Mouse (Mus musculus) MEL (cell line): ENCODE measurements around the gene Chrna1. TPM values are rescaled to one million over a fixed set of nuclear protein-coding genes. Genes with fewer than 3 reads are reported as not detected.

Experiments
- DNase-seq: peaks from one replicate; pipeline ENCODE4 v3.0.0; 2011; ENCODE audit warnings: low read depth, low spot score
- H3K27ac ChIP-seq: 2 replicates; pipeline ENCODE4 v1.5.1; 2012; ENCODE audit warnings: low read depth, mild to moderate bottlenecking, control low read depth, low read length, moderate library complexity; ENCODE audit not compliant: control insufficient read depth
- H3K27me3 ChIP-seq, 2 experiments: fragments of 150-350 bp in 1 of 2; sonication (generic) in 1 of 2; 2 replicates each; pipeline ENCODE4 v1.6.1; 2012; ENCODE audit warnings: low read length in 2 of 2, mild to moderate bottlenecking in 2 of 2, improper control_type of control experiment in 1 of 2, moderate library complexity in 1 of 2; ENCODE audit not compliant: insufficient read depth in 2 of 2, control insufficient read depth in 1 of 2
- H3K36me3 ChIP-seq, 2 experiments: 2 replicates each; pipeline ENCODE4 v1.6.1; 2012 to 2014; ENCODE audit warnings: low read length in 2 of 2, improper control_type of control experiment in 1 of 2, inconsistent platforms in 1 of 2, mild to moderate bottlenecking in 1 of 2; ENCODE audit not compliant: insufficient read depth in 2 of 2, control insufficient read depth in 1 of 2
- H3K4me1 ChIP-seq, 2 experiments: fragments of 150-350 bp in 1 of 2; sonication (generic) in 1 of 2; 2 replicates each; pipeline ENCODE4 v1.6.1; 2012; ENCODE audit warnings: low read length in 2 of 2, improper control_type of control experiment in 1 of 2, mild to moderate bottlenecking in 1 of 2; ENCODE audit not compliant: insufficient read depth in 2 of 2, control insufficient read depth in 1 of 2
- H3K4me3 ChIP-seq, 2 experiments: fragments of 150-350 bp in 1 of 2; sonication (generic) in 1 of 2; 2 replicates each; pipeline ENCODE4 v1.5.1; 2012; ENCODE audit warnings: low read depth in 2 of 2, low read length in 2 of 2, mild to moderate bottlenecking in 2 of 2, moderate library complexity in 2 of 2, control low read depth in 1 of 2, improper control_type of control experiment in 1 of 2; ENCODE audit not compliant: control insufficient read depth in 1 of 2, insufficient read depth in 1 of 2
- H3K79me2 ChIP-seq: 2 replicates; pipeline ENCODE4 v1.6.1; 2012; ENCODE audit warnings: mild to moderate bottlenecking, low read length, moderate library complexity; ENCODE audit not compliant: control insufficient read depth, poor library complexity, insufficient read depth
- H3K9ac ChIP-seq: 2 replicates; pipeline ENCODE4 v1.6.1; 2012; ENCODE audit warnings: low read depth, mild to moderate bottlenecking, control low read depth, low read length, moderate library complexity; ENCODE audit not compliant: control insufficient read depth, poor library complexity, severe bottlenecking
- H3K9me3 ChIP-seq: fragments of 150-350 bp; sonication (generic); replicated peaks from 2 replicates; pipeline ENCODE4 v1.6.1; 2012; ENCODE audit warnings: mild to moderate bottlenecking, low read length, improper control_type of control experiment, moderate library complexity; ENCODE audit not compliant: insufficient read depth
- CHD1 ChIP-seq: IDR thresholded peaks from 2 replicates; pipeline ENCODE4 v1.6.1; 2012; ENCODE audit warnings: low read depth, mild to moderate bottlenecking, inconsistent platforms, low read length, improper control_type of control experiment
- EP300 ChIP-seq, 2 experiments: IDR thresholded peaks; 2 replicates each; pipeline ENCODE4 v1.6.1; 2011; ENCODE audit warnings: improper control_type of control experiment in 2 of 2, low read length in 2 of 2, low read depth in 1 of 2, mild to moderate bottlenecking in 1 of 2
- HCFC1 ChIP-seq: IDR thresholded peaks from 2 replicates; pipeline ENCODE4 v1.6.1; 2012; ENCODE audit warnings: low read depth, mild to moderate bottlenecking, inconsistent platforms, low read length, improper control_type of control experiment, moderate library complexity
- KAT2A ChIP-seq: conservative IDR thresholded peaks from 2 replicates; pipeline ENCODE4 v1.6.1; 2012; ENCODE audit warnings: low read depth, low read length, improper control_type of control experiment, inconsistent platforms
- MAFK ChIP-seq: IDR thresholded peaks from 2 replicates; pipeline ENCODE4 v1.6.1; 2011; ENCODE audit warnings: low read depth, mild to moderate bottlenecking, low read length, improper control_type of control experiment, borderline replicate concordance
- MAX ChIP-seq: IDR thresholded peaks from 2 replicates; pipeline ENCODE4 v1.6.1; 2011; ENCODE audit warnings: low read length, improper control_type of control experiment
- MEF2A ChIP-seq: IDR thresholded peaks from 2 replicates; pipeline ENCODE4 v1.6.1; 2014; ENCODE audit warnings: low read depth, mild to moderate bottlenecking, inconsistent platforms, low read length, improper control_type of control experiment; ENCODE audit not compliant: poor library complexity, insufficient replicate concordance, severe bottlenecking; ENCODE audit errors: extremely low read depth
- MXI1 ChIP-seq: IDR thresholded peaks from 2 replicates; pipeline ENCODE4 v1.6.1; 2011; ENCODE audit warnings: mild to moderate bottlenecking, low read depth, low read length, improper control_type of control experiment
- MYB ChIP-seq: IDR thresholded peaks from 2 replicates; pipeline ENCODE4 v1.6.1; 2011; ENCODE audit warnings: mild to moderate bottlenecking, low read depth, low read length, improper control_type of control experiment
- POLR2A ChIP-seq, 2 experiments: IDR thresholded peaks; 2 replicates each; pipeline ENCODE4 v1.6.1; 2011 to 2012; ENCODE audit warnings: low read length in 2 of 2, mild to moderate bottlenecking in 2 of 2, control low read depth in 1 of 2, improper control_type of control experiment in 1 of 2, low read depth in 1 of 2, moderate library complexity in 1 of 2; ENCODE audit not compliant: control insufficient read depth in 1 of 2, insufficient read depth in 1 of 2, poor library complexity in 1 of 2
- RAD21 ChIP-seq: IDR thresholded peaks from 2 replicates; pipeline ENCODE4 v1.6.1; 2011; ENCODE audit warnings: mild to moderate bottlenecking, low read depth, low read length, improper control_type of control experiment
- RCOR1 ChIP-seq: IDR thresholded peaks from 2 replicates; pipeline ENCODE4 v1.6.1; 2012; ENCODE audit warnings: low read depth, mild to moderate bottlenecking, inconsistent platforms, low read length, improper control_type of control experiment
- SIN3A ChIP-seq: IDR thresholded peaks from 2 replicates; pipeline ENCODE4 v1.6.1; 2012; ENCODE audit warnings: low read length, improper control_type of control experiment, inconsistent platforms
- TAL1 ChIP-seq: IDR thresholded peaks from 2 replicates; pipeline ENCODE4 v1.6.1; 2012; ENCODE audit warnings: mild to moderate bottlenecking, inconsistent platforms, low read length, moderate library complexity, mixed read lengths
- TCF12 ChIP-seq: IDR thresholded peaks from 2 replicates; pipeline ENCODE4 v1.6.1; 2014; ENCODE audit warnings: low read depth, mild to moderate bottlenecking, inconsistent platforms, low read length, improper control_type of control experiment, moderate library complexity
- UBTF ChIP-seq: IDR thresholded peaks from 2 replicates; pipeline ENCODE4 v1.6.1; 2012; ENCODE audit warnings: low read depth, mild to moderate bottlenecking, inconsistent platforms, low read length, improper control_type of control experiment, moderate library complexity, borderline replicate concordance; ENCODE audit not compliant: insufficient read depth
- ZC3H11A ChIP-seq: IDR thresholded peaks from 2 replicates; pipeline ENCODE4 v1.6.1; 2012; ENCODE audit warnings: low read depth, mild to moderate bottlenecking, inconsistent platforms, low read length, improper control_type of control experiment
- polyA plus RNA-seq, 2 experiments: library from polyadenylated mRNA; stranded (reverse) in 1 of 2; unstranded in 1 of 2; fragments of >175 nt in 1 of 2; fragments of >200 nt in 1 of 2; gene quantifications; 2 replicates each; pipeline versions ENCODE4 v1.2.1 to v1.2.4; 2012; ENCODE audit warnings: low replicate concordance in 2 of 2, low read depth in 1 of 2; ENCODE audit not compliant: insufficient read length in 2 of 2, insufficient read depth in 1 of 2, missing spikeins in 1 of 2
- total RNA-seq: library from RNA; depleted of rRNA; stranded (reverse); fragments of 300-350 nt; gene quantifications from 2 replicates; pipeline ENCODE4 v1.2.3, GENCODE M21; 2012

The Chrna1 gene
- total and polyA plus RNA-seq, 3 experiments: 0.12 TPM; not detected in 2

DNA sequence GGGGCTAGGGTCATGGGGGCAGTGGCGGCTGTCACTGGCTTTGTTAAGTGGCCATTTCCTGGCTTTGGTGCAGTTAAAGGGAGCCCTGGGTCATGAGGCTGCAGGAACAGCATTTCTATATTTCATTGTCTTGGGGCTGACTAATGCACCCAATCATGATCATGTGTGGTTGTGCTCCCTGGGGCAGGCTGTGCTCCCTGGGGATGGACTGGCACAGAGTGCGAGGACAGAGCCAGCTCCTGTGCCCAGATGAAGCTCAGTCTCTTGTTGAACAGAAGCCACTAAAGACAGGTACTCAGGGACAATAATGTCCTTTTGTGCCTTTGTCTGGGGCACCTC lies 12.9 kb upstream of the Chrna1 start:
- no peak for DNase-seq
- Histone ChIP-seq H3K9me3 (no peaks in the 10 kb centered on the region), H3K79me2 (no peaks in the 10 kb centered on the region), H3K4me1 (peaks cover 4 to 29% of the 10 kb centered on the region in 2 experiments; a peak in 3 of 4 replicates), H3K36me3 (peaks cover 0 to 20% of the 10 kb centered on the region in 2 experiments; a peak in 2 of 4 replicates), H3K4me3 (no peak overlapping the region), H3K9ac (no peak overlapping the region), H3K27ac (no peak overlapping the region), H3K27me3 (no peaks in the 10 kb centered on the region)
- no peak for TF ChIP-seq MAX
- TF ChIP-seq MAFK: no peak
- TF ChIP-seq MYB: no peak
- no peak for TF ChIP-seq HCFC1

DNA sequence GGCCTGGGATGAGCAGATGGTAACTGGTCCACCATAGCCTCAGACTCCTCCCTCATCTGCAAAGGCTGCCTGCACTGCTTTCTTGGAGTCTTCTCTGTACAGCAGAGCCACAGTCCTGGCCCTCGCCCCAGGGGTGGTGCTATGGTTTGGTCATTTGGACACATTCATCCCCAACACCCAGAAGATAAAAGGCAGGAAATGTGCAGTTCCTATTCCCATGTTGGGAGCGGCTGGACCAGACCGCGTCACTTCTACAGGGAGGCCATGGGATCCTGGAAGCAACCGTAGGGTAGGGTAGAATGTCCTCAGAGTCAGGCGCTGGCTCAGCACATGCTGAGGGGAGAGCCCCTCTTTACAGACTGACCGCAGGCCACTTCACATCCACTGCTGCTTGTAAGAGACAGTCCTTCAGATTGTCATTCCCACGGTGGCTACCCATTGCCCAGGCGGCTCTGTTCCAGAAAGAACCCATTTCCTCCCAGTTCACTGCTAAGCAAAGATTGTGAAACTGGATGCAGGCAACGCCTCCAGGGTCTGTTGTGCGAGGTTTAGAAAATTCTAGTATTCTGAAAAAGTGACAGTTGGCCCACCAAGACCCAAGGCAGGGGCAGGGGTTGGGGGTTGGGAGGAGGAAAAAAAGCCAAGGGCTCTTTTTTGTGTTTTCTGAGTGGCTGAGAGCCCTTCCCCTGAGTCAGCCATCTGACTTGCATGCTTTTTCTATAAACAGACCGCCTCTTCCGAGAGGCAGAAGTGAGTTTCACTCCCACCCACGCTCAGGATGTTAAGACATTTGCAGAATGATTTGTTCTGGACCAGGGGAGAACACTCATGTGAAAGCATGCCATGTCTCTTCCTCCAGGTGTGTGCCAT lies 12.3 kb upstream of the Chrna1 start:
- no peaks in the 10 kb centered on the region for H3K79me2 ChIP-seq
- no peaks in the 10 kb centered on the region for H3K9me3 ChIP-seq
- no peak overlapping the region for H3K27ac ChIP-seq
- H3K36me3 ChIP-seq: peaks cover 0 to 18% of the 10 kb centered on the region in 2 experiments; a peak in 2 of 4 replicates
- peaks cover 4 to 29% of the 10 kb centered on the region in 2 experiments; a peak in 3 of 4 replicates for H3K4me1 ChIP-seq
- no peak for TF ChIP-seq KAT2A
- TF ChIP-seq SIN3A: no peak
- TF ChIP-seq MXI1: no peak
- no peak for TF ChIP-seq ZC3H11A
- TF ChIP-seq TAL1: no peak
- no peak for TF ChIP-seq POLR2A (IDR thresholded peaks at IDR 0.05; ENCODE audit: control insufficient read depth in 1 of 2, insufficient read depth in 1 of 2, low read depth in 1 of 2, low read length in 2 of 2, poor library complexity in 1 of 2)
- TF ChIP-seq MEF2A: no peak
- no peak for TF ChIP-seq RCOR1
- TF ChIP-seq MYB: no peak
- TF ChIP-seq MAFK: no peak
- no peak for TF ChIP-seq EP300 (IDR thresholded peaks at IDR 0.05; ENCODE audit: low read depth in 1 of 2, low read length in 2 of 2)
- no peak for DNase-seq
- no peaks in the 10 kb centered on the region for H3K27me3 ChIP-seq
- no peak overlapping the region for H3K9ac ChIP-seq
- H3K4me3 ChIP-seq: no peak overlapping the region

DNA sequence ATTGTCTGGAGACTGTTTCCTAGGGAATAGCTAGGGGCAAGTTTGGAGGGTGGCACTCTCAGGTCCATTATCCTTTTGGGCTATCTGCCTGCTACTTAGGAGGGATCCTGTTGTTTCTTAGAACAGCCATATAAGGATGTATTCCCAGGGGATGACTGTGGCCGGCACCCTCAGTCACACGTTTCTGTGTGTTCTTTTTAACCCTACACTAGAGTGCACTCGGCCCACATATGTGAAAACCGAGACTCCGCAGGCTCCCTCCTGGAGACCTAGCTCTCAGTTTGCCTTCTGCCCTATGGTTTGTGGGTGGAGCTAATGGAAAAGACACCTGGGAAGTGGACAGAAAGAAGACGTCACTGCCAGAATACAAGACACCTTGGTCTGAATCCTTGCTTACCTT lies 11.1 kb upstream of the Chrna1 start:
- peaks cover 4 to 25% of the 10 kb centered on the region in 2 experiments; a peak in 3 of 4 replicates for H3K4me1 ChIP-seq
- peaks cover 0 to 15% of the 10 kb centered on the region in 2 experiments; a peak in 2 of 4 replicates for H3K36me3 ChIP-seq
- no peaks in the 10 kb centered on the region for H3K79me2 ChIP-seq
- no peak for DNase-seq
- TF ChIP-seq UBTF (no peak), RAD21 (no peak), TCF12 (no peak), CHD1 (no peak)
- H3K27ac ChIP-seq: no peak overlapping the region
- H3K9me3 ChIP-seq: no peaks in the 10 kb centered on the region
- no peak overlapping the region for H3K9ac ChIP-seq
- no peak overlapping the region for H3K4me3 ChIP-seq
- no peaks in the 10 kb centered on the region for H3K27me3 ChIP-seq
